Mouse (Mus musculus): Measurements from ENCODE around the gene Gm10563. TPM values are rescaled to one million over a fixed set of nuclear protein-coding genes. Genes with fewer than 3 reads are reported as not detected.

Gene Gm10563
- polyA plus RNA-seq, 1 experiment = not detected

DNA sequence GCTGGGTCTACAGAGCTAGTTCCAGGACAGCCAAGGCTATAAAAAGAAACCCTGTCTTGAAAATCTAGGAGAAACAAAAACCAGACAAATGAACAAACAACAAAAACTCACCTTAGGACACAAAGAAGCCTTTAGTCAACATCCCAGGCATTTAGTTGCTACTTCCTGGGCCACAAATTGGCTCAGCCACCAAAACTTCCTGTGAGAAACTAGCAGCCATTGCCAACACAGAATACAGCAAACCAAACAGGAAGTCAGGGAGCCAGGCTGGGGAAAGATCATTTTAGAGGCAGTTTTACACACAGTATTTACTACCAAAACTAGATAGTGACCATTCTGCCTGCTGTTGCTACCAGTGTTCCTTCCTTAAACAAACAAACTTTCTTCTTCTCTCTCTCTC is 21.7 kb upstream of the Gm10563 start:
- H3K27me3 ChIP-seq (ENCODE audit: control insufficient read depth, insufficient read depth, insufficient read length) = no peaks in the 10 kb centered on the region
- TF ChIP-seq TCF12 (IDR thresholded peaks at IDR 0.05; ENCODE audit: insufficient read depth, poor library complexity, severe bottlenecking) = no peak
- no peak for TF ChIP-seq SRF (IDR thresholded peaks at IDR 0.05; ENCODE audit: control insufficient read depth, insufficient read length, low read depth)

DNA sequence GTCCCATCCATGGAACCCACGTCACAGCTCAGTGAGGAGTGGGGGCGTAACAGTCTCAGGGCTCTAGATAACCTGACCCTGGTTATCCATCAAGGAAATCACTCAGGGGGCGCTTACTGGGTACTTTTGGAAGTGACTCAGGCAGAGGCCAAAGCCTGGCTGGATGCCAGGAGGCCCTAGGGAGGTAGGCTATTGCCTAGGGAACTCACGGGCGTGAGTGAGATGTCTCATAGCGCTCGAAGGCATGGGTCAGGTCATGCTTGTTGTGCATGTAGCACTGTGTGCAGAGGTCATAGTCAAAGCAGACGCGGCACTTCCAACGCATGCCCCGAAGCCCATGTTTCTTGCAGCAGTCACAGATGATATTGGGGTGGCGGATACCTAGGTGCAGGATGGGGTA is 15.4 kb upstream of the Gm10563 start:
- Histone ChIP-seq H3K79me2 (ENCODE audit: control insufficient read depth, insufficient read depth) (no peaks in the 10 kb centered on the region), H3K4me2 (ENCODE audit: low read depth) (no peak overlapping the region), H3ac (ENCODE audit: control insufficient read depth, insufficient read length) (no peak overlapping the region), H3K36me3 (ENCODE audit: control insufficient read depth, insufficient read depth) (peaks cover 12% of the 10 kb centered on the region), H3K27me3 (ENCODE audit: control insufficient read depth, insufficient read depth, insufficient read length) (no peaks in the 10 kb centered on the region), H3K4me3 (no peak overlapping the region)
- TF ChIP-seq MYOD1 (IDR thresholded peaks at IDR 0.05; ENCODE audit: control insufficient read depth in 1 of 3, insufficient read length in 2 of 3, low read depth in 2 of 3) (no peak), E2F4 (IDR thresholded peaks at IDR 0.05; ENCODE audit: insufficient read depth) (no peak), USF1 (IDR thresholded peaks at IDR 0.05; ENCODE audit: low read depth) (no peak)

More for the DNA sequence above, 21.7 kb upstream of the Gm10563 start:
- Histone ChIP-seq H3K36me3 (ENCODE audit: control insufficient read depth, insufficient read depth) (peaks cover 15% of the 10 kb centered on the region), H3K4me2 (ENCODE audit: low read depth) (peak overlapping the region; percentile 78), H3ac (ENCODE audit: control insufficient read depth, insufficient read length) (no peak overlapping the region), H3K79me2 (ENCODE audit: control insufficient read depth, insufficient read depth) (no peaks in the 10 kb centered on the region), H3K4me3 (no peak overlapping the region)

DNA sequence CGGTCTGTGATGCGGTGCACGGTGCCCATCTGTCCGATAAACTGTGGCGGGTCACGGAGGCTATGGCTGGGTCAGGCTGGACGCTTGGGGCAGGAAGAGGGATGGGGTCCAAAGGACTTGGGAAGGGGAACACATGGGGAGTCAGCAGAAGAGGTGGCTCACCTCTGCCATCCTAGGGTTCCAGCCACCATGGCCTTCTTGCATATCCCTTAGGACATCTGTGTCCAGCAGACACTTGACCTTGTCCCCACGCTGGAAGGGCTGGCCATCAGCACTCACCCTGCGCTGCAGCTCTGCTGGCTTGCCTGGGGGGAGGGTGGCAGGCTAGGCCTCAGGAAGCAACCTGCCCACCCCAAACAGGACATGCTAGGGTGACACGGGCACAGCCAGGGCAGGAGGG is 13.8 kb upstream of the Gm10563 start:
- no peaks in the 10 kb centered on the region for H3K27me3 ChIP-seq (ENCODE audit: control insufficient read depth, insufficient read depth, insufficient read length)
- H3K4me2 ChIP-seq (ENCODE audit: low read depth) = no peak overlapping the region
- TF ChIP-seq E2F4 (IDR thresholded peaks at IDR 0.05; ENCODE audit: insufficient read depth) = no peak
- no peak for TF ChIP-seq POLR2AphosphoS2 (IDR thresholded peaks at IDR 0.05; ENCODE audit: insufficient read length, low read depth)
- TF ChIP-seq REST (IDR thresholded peaks at IDR 0.05; ENCODE audit: insufficient read depth, insufficient read length) = no peak
- TF ChIP-seq POLR2A (IDR thresholded peaks at IDR 0.05; ENCODE audit: insufficient read length, low read depth) = no peak
- no peak for TF ChIP-seq MYOD1 (IDR thresholded peaks at IDR 0.05; ENCODE audit: control insufficient read depth in 1 of 3, insufficient read length in 2 of 3, low read depth in 2 of 3)
- TF ChIP-seq MYOG (IDR thresholded peaks at IDR 0.05; ENCODE audit: control insufficient read depth in 1 of 3, insufficient read depth in 1 of 3, insufficient read length in 2 of 3, low read depth in 2 of 3) = no peak
- no peak for TF ChIP-seq TCF12 (IDR thresholded peaks at IDR 0.05; ENCODE audit: insufficient read depth, poor library complexity, severe bottlenecking)
- no peak for TF ChIP-seq USF1 (IDR thresholded peaks at IDR 0.05; ENCODE audit: low read depth)
- no peak for TF ChIP-seq MAX (IDR thresholded peaks at IDR 0.05; ENCODE audit: low read depth)
- no peak for TF ChIP-seq SRF (IDR thresholded peaks at IDR 0.05; ENCODE audit: control insufficient read depth, insufficient read length, low read depth)
- TF ChIP-seq CEBPB (IDR thresholded peaks at IDR 0.05; ENCODE audit: insufficient read depth, poor library complexity, severe bottlenecking) = no peak
- no peak for TF ChIP-seq TCF3 (IDR thresholded peaks at IDR 0.05; ENCODE audit: insufficient read length, low read depth)
- peaks cover 8% of the 10 kb centered on the region for H3K36me3 ChIP-seq (ENCODE audit: control insufficient read depth, insufficient read depth)
- H3ac ChIP-seq (ENCODE audit: control insufficient read depth, insufficient read length) = no peak overlapping the region
- no peak overlapping the region for H3K4me3 ChIP-seq
- no peaks in the 10 kb centered on the region for H3K79me2 ChIP-seq (ENCODE audit: control insufficient read depth, insufficient read depth)

DNA sequence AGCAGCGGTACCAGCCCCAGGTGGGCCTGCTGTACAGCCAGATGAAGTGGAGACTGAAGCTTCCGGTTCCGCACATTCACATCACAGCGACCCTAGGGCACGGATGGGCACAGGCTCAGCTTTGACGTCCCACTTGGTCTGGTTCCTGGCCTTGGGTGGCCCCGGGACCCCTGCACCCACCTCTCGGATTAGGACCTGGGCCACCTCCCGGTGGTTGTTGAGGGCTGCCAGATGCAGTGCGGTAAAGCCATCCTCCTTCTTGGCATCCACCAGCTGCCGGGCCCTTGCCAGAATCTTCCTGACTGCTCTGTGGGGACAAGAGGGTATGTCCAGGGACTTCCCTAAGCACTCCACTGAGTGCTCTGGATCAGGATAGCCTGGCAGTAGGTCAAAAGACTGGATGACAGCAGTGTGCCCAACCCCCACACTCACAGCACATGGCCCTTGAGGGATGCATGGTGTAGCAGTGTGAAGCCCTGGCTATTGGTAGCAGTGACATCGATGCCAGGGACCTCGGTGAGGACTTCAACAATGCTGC is 11.1 kb upstream of the Gm10563 start:
- Histone ChIP-seq H3K4me3 (no peak overlapping the region), H3K27me3 (ENCODE audit: control insufficient read depth, insufficient read depth, insufficient read length) (no peaks in the 10 kb centered on the region), H3K36me3 (ENCODE audit: control insufficient read depth, insufficient read depth) (peaks cover 8% of the 10 kb centered on the region), H3K79me2 (ENCODE audit: control insufficient read depth, insufficient read depth) (no peaks in the 10 kb centered on the region), H3K4me2 (ENCODE audit: low read depth) (no peak overlapping the region), H3ac (ENCODE audit: control insufficient read depth, insufficient read length) (no peak overlapping the region)
- TF ChIP-seq TCF12 (IDR thresholded peaks at IDR 0.05; ENCODE audit: insufficient read depth, poor library complexity, severe bottlenecking) (no peak), MAX (IDR thresholded peaks at IDR 0.05; ENCODE audit: low read depth) (no peak), USF1 (IDR thresholded peaks at IDR 0.05; ENCODE audit: low read depth) (no peak), REST (IDR thresholded peaks at IDR 0.05; ENCODE audit: insufficient read depth, insufficient read length) (no peak), TCF3 (IDR thresholded peaks at IDR 0.05; ENCODE audit: insufficient read length, low read depth) (no peak), MYOG (IDR thresholded peaks at IDR 0.05; ENCODE audit: control insufficient read depth in 1 of 3, insufficient read depth in 1 of 3, insufficient read length in 2 of 3, low read depth in 2 of 3) (no peak), POLR2AphosphoS2 (IDR thresholded peaks at IDR 0.05; ENCODE audit: insufficient read length, low read depth) (no peak), SRF (IDR thresholded peaks at IDR 0.05; ENCODE audit: control insufficient read depth, insufficient read length, low read depth) (no peak), MYOD1 (IDR thresholded peaks at IDR 0.05; ENCODE audit: control insufficient read depth in 1 of 3, insufficient read length in 2 of 3, low read depth in 2 of 3) (no peak), E2F4 (IDR thresholded peaks at IDR 0.05; ENCODE audit: insufficient read depth) (no peak), POLR2A (IDR thresholded peaks at IDR 0.05; ENCODE audit: insufficient read length, low read depth) (no peak), CEBPB (IDR thresholded peaks at IDR 0.05; ENCODE audit: insufficient read depth, poor library complexity, severe bottlenecking) (no peak)

DNA sequence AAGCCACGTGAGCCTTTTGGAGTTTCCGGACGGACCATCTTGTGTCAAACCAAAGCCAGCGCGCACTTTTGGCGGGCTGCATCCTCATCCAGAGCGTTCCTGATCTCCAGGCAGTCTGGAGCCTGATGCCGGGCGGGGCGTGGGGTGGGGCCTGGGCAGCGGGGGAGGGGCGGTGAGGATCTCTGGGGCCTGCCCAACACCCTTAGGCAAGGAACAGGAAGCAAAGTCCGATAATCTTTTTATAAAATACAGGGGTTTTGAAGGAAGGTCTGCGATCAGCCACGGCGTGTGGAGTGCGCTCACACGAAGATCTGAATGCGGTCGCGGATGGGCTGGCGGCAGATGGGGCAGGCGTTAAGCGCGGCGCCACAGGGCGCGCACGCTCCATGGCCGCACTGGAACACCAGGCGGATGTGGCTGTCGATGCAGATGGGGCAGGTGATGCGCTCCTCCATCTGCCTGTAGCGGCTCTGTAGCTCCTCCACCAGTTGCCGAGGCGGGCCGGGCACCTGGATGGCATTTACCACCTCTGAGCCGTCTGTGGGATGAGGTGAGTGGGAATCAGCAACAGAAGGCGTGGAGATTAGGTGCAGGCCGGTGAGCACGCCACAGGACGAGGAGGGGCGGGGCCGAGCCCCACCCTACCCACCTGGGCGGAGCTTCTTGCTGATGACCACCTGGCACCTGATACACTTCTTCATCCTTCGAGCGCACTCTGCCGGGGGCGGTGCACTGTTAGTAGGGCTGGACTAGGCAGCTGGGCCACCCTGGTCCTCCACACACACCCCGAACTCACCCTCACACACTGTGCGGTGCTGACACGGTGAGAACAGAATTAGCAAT is 9.5 kb upstream of the Gm10563 start:
- no peak overlapping the region for H3K4me3 ChIP-seq
- H3K4me2 ChIP-seq (ENCODE audit: low read depth) = peak overlapping the region; percentile 64
- H3ac ChIP-seq (ENCODE audit: control insufficient read depth, insufficient read length) = no peak overlapping the region
- no peaks in the 10 kb centered on the region for H3K27me3 ChIP-seq (ENCODE audit: control insufficient read depth, insufficient read depth, insufficient read length)
- no peaks in the 10 kb centered on the region for H3K79me2 ChIP-seq (ENCODE audit: control insufficient read depth, insufficient read depth)
- peaks cover 12% of the 10 kb centered on the region for H3K36me3 ChIP-seq (ENCODE audit: control insufficient read depth, insufficient read depth)
- TF ChIP-seq POLR2AphosphoS2 (IDR thresholded peaks at IDR 0.05; ENCODE audit: insufficient read length, low read depth) (peak; percentile 64), MYOD1 (IDR thresholded peaks at IDR 0.05; ENCODE audit: control insufficient read depth in 1 of 3, insufficient read length in 2 of 3, low read depth in 2 of 3) (peak in 1 of 3 experiments; percentile 4), SRF (IDR thresholded peaks at IDR 0.05; ENCODE audit: control insufficient read depth, insufficient read length, low read depth) (no peak)
